ENCODE assay signal across 7 mouse cellular contexts in genomic region chr10:116582738-116583137, GRCm38 (mm10). TPM values are rescaled to one million over a fixed set of nuclear protein-coding genes. Genes with fewer than 3 reads are reported as not detected.
DNase-seq lines count a peak whose midpoint lies in the region; ATAC-seq and TF ChIP-seq lines count a peak whose summit lies in the region.

No protein-coding gene starts in this region.

- TF ChIP-seq POLR2A in lung, adult 2 months (IDR thresholded peaks at IDR 0.05; ENCODE audit: borderline replicate concordance, extremely low read depth, low read depth, low read length), result no peak

- no peak for TF ChIP-seq CTCF in lung, adult 2 months (IDR thresholded peaks at IDR 0.05; ENCODE audit: insufficient read depth, low read length)

- H3K4me2 ChIP-seq in forebrain, embryonic 14.5 days (ENCODE audit: low read length), result peak overlapping the region; percentile 71
- peak overlapping the region; percentile 67 for H3K4me2 ChIP-seq in intestine, embryonic 14.5 days (ENCODE audit: low read length)

- WGBS in forebrain, embryonic 14.5 days, result 32% methylated on average over 6 of the region's 6 CpGs
- 30% methylated on average over 6 of the region's 6 CpGs for WGBS in intestine, embryonic 14.5 days
- 14% methylated on average over 6 of the region's 6 CpGs for WGBS in lung, adult 2 months

- H3K9me3 ChIP-seq in ES-E14 (ENCODE audit: control insufficient read depth, insufficient read depth, low read depth, low read length), result no peaks in the 10 kb centered on the region
- H3K9me3 ChIP-seq in forebrain, embryonic 14.5 days (replicated peaks; ENCODE audit: control insufficient read depth, low read length), result no peaks in the 10 kb centered on the region
- H3K9me3 ChIP-seq in intestine, embryonic 14.5 days (ENCODE audit: control insufficient read depth, low read length), result no peaks in the 10 kb centered on the region

- no peak for ATAC-seq in forebrain, embryonic 14.5 days
- ATAC-seq in intestine, embryonic 14.5 days (replicated peaks; ENCODE audit: low FRiP score, low TSS enrichment, low read depth), result no peak
- ATAC-seq in neutrophil, adult 5-6 weeks (ENCODE audit: extremely low read depth, insufficient number of reproducible peaks, low FRiP score, poor library complexity, severe bottlenecking), result peak; percentile 32; the same call in 1 of the 2 replicates

- H3K27ac ChIP-seq in ES-E14 (ENCODE audit: insufficient read depth, low read depth, low read length, poor library complexity, severe bottlenecking), result no peak overlapping the region
- H3K27ac ChIP-seq in forebrain, embryonic 14.5 days (ENCODE audit: low read depth, low read length), result no peak overlapping the region
- H3K27ac ChIP-seq in intestine, embryonic 14.5 days (ENCODE audit: low read depth), result no peak overlapping the region

- no peaks in the 10 kb centered on the region for H3K27me3 ChIP-seq in forebrain, embryonic 14.5 days (replicated peaks; ENCODE audit: control insufficient read depth, insufficient read depth, low read length)
- H3K27me3 ChIP-seq in intestine, embryonic 14.5 days (replicated peaks; ENCODE audit: control insufficient read depth, insufficient read depth, low read length), result no peaks in the 10 kb centered on the region

- peak; percentile 76 for DNase-seq in CD4-positive helper T cell, adult 2 months (ENCODE audit: low read depth, low spot score)
- DNase-seq in ES-E14 (ENCODE audit: low read depth, low spot score), result no peak
- DNase-seq in forebrain, embryonic 14.5 days (ENCODE audit: low spot score), result no peak
- DNase-seq in intestine, embryonic 14.5 days (ENCODE audit: low spot score), result no peak
- DNase-seq in lung, adult 2 months, result no peak
- no peak for DNase-seq in ovary, postnatal 36 days (ENCODE audit: low spot score)

- in situ Hi-C loops in ES-E14 (cut with MboI; ENCODE audit: low sequenced_read_pairs in 2 of 2, unreplicated experiment in 2 of 2), result no loop called here

- H3K9ac ChIP-seq in ES-E14 (ENCODE audit: insufficient read depth, low read depth, low read length, poor library complexity, severe bottlenecking), result no peak overlapping the region
- peak overlapping the region; percentile 95; the same call in 1 of the 2 replicates for H3K9ac ChIP-seq in forebrain, embryonic 14.5 days (ENCODE audit: low read length)
- no peak overlapping the region for H3K9ac ChIP-seq in intestine, embryonic 14.5 days (ENCODE audit: low read length)

- H3K4me1 ChIP-seq in ES-E14 (ENCODE audit: control insufficient read depth in 2 of 2, insufficient read depth in 2 of 2, low read length in 2 of 2, poor library complexity in 1 of 2), result peaks cover 2 to 4% of the 10 kb centered on the region in 2 experiments; a peak in 2 of 4 replicates
- H3K4me1 ChIP-seq in forebrain, embryonic 14.5 days (ENCODE audit: control insufficient read depth, insufficient read depth, low read length), result peaks cover 17% of the 10 kb centered on the region
- peaks cover 8% of the 10 kb centered on the region; the same call in 1 of the 2 replicates for H3K4me1 ChIP-seq in intestine, embryonic 14.5 days (replicated peaks; ENCODE audit: control insufficient read depth, insufficient read depth, low read length)
- H3K4me1 ChIP-seq in lung, adult 2 months (ENCODE audit: control insufficient read depth, insufficient read depth, low read length), result peaks cover 3% of the 10 kb centered on the region

- peak overlapping the region in 1 of 2 experiments; percentile 99; a peak in 3 of 4 replicates for H3K4me3 ChIP-seq in ES-E14 (ENCODE audit: insufficient read depth in 1 of 2, low read depth in 1 of 2, low read length in 2 of 2, poor library complexity in 1 of 2, severe bottlenecking in 1 of 2)
- peak overlapping the region; percentile 93 for H3K4me3 ChIP-seq in forebrain, embryonic 14.5 days (ENCODE audit: low read depth, low read length)
- peak overlapping the region; percentile 95 for H3K4me3 ChIP-seq in intestine, embryonic 14.5 days (ENCODE audit: low read depth, low read length)
- peak overlapping the region; percentile 44 for H3K4me3 ChIP-seq in lung, adult 2 months (replicated peaks; ENCODE audit: extremely low read depth, low read depth, low read length)

- H3K36me3 ChIP-seq in ES-E14 (ENCODE audit: control insufficient read depth, insufficient read depth, low read length, poor library complexity, severe bottlenecking), result peaks cover 1% of the 10 kb centered on the region; the same call in 1 of the 2 replicates
- H3K36me3 ChIP-seq in forebrain, embryonic 14.5 days (ENCODE audit: control insufficient read depth, insufficient read depth, low read length), result peaks cover 6% of the 10 kb centered on the region
- H3K36me3 ChIP-seq in intestine, embryonic 14.5 days (ENCODE audit: control insufficient read depth, insufficient read depth, low read length), result peaks cover 8% of the 10 kb centered on the region; the same call in 1 of the 2 replicates

TF ChIP-seq in ES-E14, 5 proteins besides CTCF, POLR2A, EP300 and RAD21:
- TF ChIP-seq ZC3H11A (IDR thresholded peaks at IDR 0.05; ENCODE audit: borderline replicate concordance, low read depth, low read length), result 0 out of 2 replicates have a peak, but pooled peaks have one; percentile 10
- TF ChIP-seq CHD2 (IDR thresholded peaks at IDR 0.05; ENCODE audit: low read depth, low read length), result no peak
- TF ChIP-seq MAFK (IDR thresholded peaks at IDR 0.05; ENCODE audit: insufficient read depth, low read depth, low read length), result peak; percentile 92
- no peak for TF ChIP-seq HCFC1 (IDR thresholded peaks at IDR 0.05; ENCODE audit: borderline replicate concordance, insufficient read depth, low read length)
TF ChIP-seq in ES-E14: peak in this region for 2.

RNA-seq across cellular contexts. Expression of gene Cnot2, which starts 1.4 kb away (rescaled TPM):
- 65.2 and 80.5 TPM in 2 replicates for total RNA-seq in ES-E14 (2012; rRNA removed)
- 127 and 148 TPM in 2 replicates for polyA plus RNA-seq in forebrain, embryonic 14.5 days (2014; fragmentation: Nextera tagmentation; extraction: Ambion mirVana)
- 95.4 and 101 TPM in 2 replicates for polyA plus RNA-seq in intestine, embryonic 14.5 days (2014; fragmentation: Nextera tagmentation; extraction: Ambion mirVana)
- 18.6 and 30.9 TPM in 2 replicates for polyA plus RNA-seq in lung, adult 2 months (2012; rRNA removed)
- total RNA-seq in neutrophil, adult 5-6 weeks (2017), result 191 and 211 TPM in 2 replicates
